Mouse (Mus musculus) heart, postnatal 0 days (tissue): ENCODE data around the gene Rnf149.

Experiments
- CTCF ChIP-seq: IDR thresholded peaks from 2 replicates; pipeline ENCODE4 v1.5.1; 2016; ENCODE audit warnings: antibody characterized with exemption, control low read depth, low read depth
- EP300 ChIP-seq: IDR thresholded peaks from 2 replicates; pipeline ENCODE4 v1.6.1; 2016; ENCODE audit warnings: antibody characterized with exemption, low read depth

- TF ChIP-seq CTCF (no peak), EP300 (no peak)
Measured at GRCm38 (mm10) chr1:39525763-39526162, 51.4 kb downstream of the Rnf149 start.
